Mouse (Mus musculus) gonadal fat pad, adult 2 months (tissue): ENCODE data around the gene Aprt. TPM values are rescaled to one million over a fixed set of nuclear protein-coding genes. Genes with fewer than 3 reads are reported as not detected.

Experiments used
- DNase-seq: peaks from one replicate; pipeline ENCODE4 v3.0.0-alpha.2; 2012; ENCODE audit warnings: low read depth
- polyA plus RNA-seq: library from polyadenylated mRNA; depleted of rRNA; stranded (reverse); fragments of >200 nt; gene quantifications from 2 replicates; pipeline ENCODE4 v1.2.3, GENCODE M21; 2012; rRNA removed

The Aprt gene
- 34.5 and 42.2 TPM in 2 replicates for polyA plus RNA-seq

GRCm38 (mm10) chr8:122576648-122577022 lies at the start of gene Aprt:
TSS of gene Aprt (minus strand) at chr8:122576909.
- DNase-seq = no peak

- no peak for DNase-seq
Measured at GRCm38 (mm10) chr8:122625811-122626210, 49.1 kb upstream of the Aprt start.

GRCm38 (mm10) chr8:122624653-122625052 lies 47.9 kb upstream of the Aprt start:
- no peak for DNase-seq

GRCm38 (mm10) chr8:122623844-122624642 lies 47.3 kb upstream of the Aprt start:
- DNase-seq = no peak

GRCm38 (mm10) chr8:122622727-122623126 lies 46.0 kb upstream of the Aprt start, which contains the start of gene Pabpn1l:
TSS of gene Pabpn1l (minus strand) at chr8:122622739.
- no peak for DNase-seq

- DNase-seq = no peak
Measured at GRCm38 (mm10) chr8:122620446-122620845, 43.7 kb upstream of the Aprt start.

GRCm38 (mm10) chr8:122618660-122619378 lies 42.1 kb upstream of the Aprt start:
- no peak for DNase-seq

- DNase-seq = no peak
Measured at GRCm38 (mm10) chr8:122617947-122618546, 41.3 kb upstream of the Aprt start.

GRCm38 (mm10) chr8:122616181-122616905 lies 39.6 kb upstream of the Aprt start:
- no peak for DNase-seq

- DNase-seq = peak; percentile 50
Measured at GRCm38 (mm10) chr8:122611295-122612133, 34.8 kb upstream of the Aprt start, which contains the start of the genes Galns and Trappc2l. TSS of gene Galns (minus strand) at chr8:122611463. TSS of gene Trappc2l (plus strand) at chr8:122611640.

- DNase-seq = no peak
Measured at GRCm38 (mm10) chr8:122610612-122611277, 34.0 kb upstream of the Aprt start.

- DNase-seq = no peak
Measured at GRCm38 (mm10) chr8:122610209-122610608, 33.5 kb upstream of the Aprt start.

- DNase-seq = no peak
Measured at GRCm38 (mm10) chr8:122606810-122607209, 30.1 kb upstream of the Aprt start.

GRCm38 (mm10) chr8:122605367-122605766 lies 28.7 kb upstream of the Aprt start:
- no peak for DNase-seq

- no peak for DNase-seq
Measured at GRCm38 (mm10) chr8:122604640-122605039, 27.9 kb upstream of the Aprt start.

- no peak for DNase-seq
Measured at GRCm38 (mm10) chr8:122600666-122601065, 24.0 kb upstream of the Aprt start.

GRCm38 (mm10) chr8:122596031-122596430 lies 19.3 kb upstream of the Aprt start:
- no peak for DNase-seq

GRCm38 (mm10) chr8:122593783-122594507 lies 17.2 kb upstream of the Aprt start:
- no peak for DNase-seq

- DNase-seq = no peak
Measured at GRCm38 (mm10) chr8:122593240-122593639, 16.5 kb upstream of the Aprt start.

GRCm38 (mm10) chr8:122586749-122587148 lies 10.0 kb upstream of the Aprt start:
- DNase-seq = no peak
